ENCODE assay signal across 22 mouse cellular contexts in the genomic region with DNA sequence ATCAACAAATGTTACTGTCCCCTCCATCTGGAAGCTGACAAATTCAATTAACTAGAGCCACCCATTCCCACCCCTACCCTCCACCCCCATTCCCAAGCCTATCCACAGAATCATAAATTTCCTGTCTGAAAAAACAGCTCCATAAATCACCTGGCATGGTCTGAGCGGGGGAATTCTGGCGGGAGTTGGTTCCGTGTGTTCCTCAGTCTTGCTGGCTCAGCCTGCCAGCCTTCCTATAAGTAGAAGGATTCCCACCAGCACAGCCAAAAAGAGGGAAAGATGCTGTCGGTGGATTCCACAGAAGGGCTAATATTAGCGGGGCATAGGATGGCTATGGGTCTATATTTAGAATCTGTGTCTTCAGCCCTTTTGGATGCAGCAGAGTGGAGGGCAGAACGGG.
DNase-seq lines count a peak whose midpoint lies in the region; ATAC-seq and TF ChIP-seq lines count a peak whose summit lies in the region.
"Had no signal": no experiment of that assay in that cellular context is flagged by ENCODE, and none has a peak within 500 bp of the region (broad histone marks: within the 10 kb centered on the region; RNA-seq: fewer than 3 reads in every experiment).

No protein-coding gene starts in this region.

- no peak overlapping the region for H3K4me2 ChIP-seq in forebrain, embryonic 16.5 days (ENCODE audit: low read length)
- H3K4me2 ChIP-seq in forebrain, embryonic 12.5 days = no peak overlapping the region
- no peak overlapping the region for H3K4me2 ChIP-seq in heart, postnatal 0 days (ENCODE audit: low read depth, low read length)
- H3K4me2 ChIP-seq: heart, embryonic 12.5 days; hindbrain, embryonic 12.5 days had no signal

- 0 out of 2 replicates have a peak, but pooled peaks cover 8% of the 10 kb centered on the region for H3K4me1 ChIP-seq in forebrain, embryonic 16.5 days (replicated peaks; ENCODE audit: control insufficient read depth, insufficient read depth, low read length)
- no peaks in the 10 kb centered on the region for H3K4me1 ChIP-seq in forebrain, embryonic 12.5 days
- no peaks in the 10 kb centered on the region for H3K4me1 ChIP-seq in heart, postnatal 0 days (ENCODE audit: control insufficient read depth, insufficient read depth)
- H3K4me1 ChIP-seq in heart, adult 2 months (ENCODE audit: control insufficient read depth, insufficient read depth, low read length) = no peaks in the 10 kb centered on the region
- peaks cover 43% of the 10 kb centered on the region for H3K4me1 ChIP-seq in limb, embryonic 10.5 days
- H3K4me1 ChIP-seq: hindbrain, embryonic 12.5 days had no signal

- no peaks in the 10 kb centered on the region for H3K9me3 ChIP-seq in forebrain, embryonic 16.5 days (ENCODE audit: control insufficient read depth, low read length)
- H3K9me3 ChIP-seq in forebrain, embryonic 12.5 days = no peaks in the 10 kb centered on the region
- no peaks in the 10 kb centered on the region for H3K9me3 ChIP-seq in heart, postnatal 0 days (replicated peaks; ENCODE audit: control insufficient read depth, low read length)
- no peaks in the 10 kb centered on the region for H3K9me3 ChIP-seq in limb, embryonic 10.5 days (replicated peaks)
- H3K9me3 ChIP-seq: heart, embryonic 12.5 days; hindbrain, embryonic 12.5 days had no signal

- no peak for TF ChIP-seq CTCF in heart, postnatal 0 days (IDR thresholded peaks at IDR 0.05; ENCODE audit: low read depth)
- TF ChIP-seq CTCF in heart, adult 2 months (IDR thresholded peaks at IDR 0.05) = no peak

- peak; percentile 18 for DNase-seq in heart, postnatal 0 days (ENCODE audit: low spot score)
- no peak for DNase-seq in heart, adult 2 months
- DNase-seq in limb, embryonic 10.5 days (ENCODE audit: low spot score) = peak; percentile 40
- DNase-seq in adrenal gland, postnatal 4 days (ENCODE audit: low spot score in 2 of 2) = no peak
- DNase-seq: adrenal gland, postnatal 14 days; cerebellum, adult 11 months; cerebellum, adult 8-10 months; cerebellum, postnatal 14 days; gastrocnemius, postnatal 36 days; heart, adult 18-20 months; heart, postnatal 4 days; kidney, adult 11 months; kidney, adult 9 months had no signal

- no peaks in the 10 kb centered on the region for H3K36me3 ChIP-seq in forebrain, embryonic 16.5 days (ENCODE audit: control insufficient read depth, insufficient read depth)
- no peaks in the 10 kb centered on the region for H3K36me3 ChIP-seq in forebrain, embryonic 12.5 days (replicated peaks)
- H3K36me3 ChIP-seq in heart, postnatal 0 days (replicated peaks; ENCODE audit: control insufficient read depth, insufficient read depth, low read length) = no peaks in the 10 kb centered on the region
- no peaks in the 10 kb centered on the region for H3K36me3 ChIP-seq in heart, adult 2 months (ENCODE audit: control insufficient read depth, insufficient read depth, low read length)
- no peaks in the 10 kb centered on the region for H3K36me3 ChIP-seq in limb, embryonic 10.5 days
- H3K36me3 ChIP-seq: heart, embryonic 12.5 days; hindbrain, embryonic 12.5 days had no signal

- 74% methylated on average over 6 of the region's 6 CpGs for WGBS in forebrain, embryonic 16.5 days
- WGBS in forebrain, embryonic 12.5 days = 89% methylated on average over 6 of the region's 6 CpGs
- WGBS in heart, postnatal 0 days = 38% methylated on average over 6 of the region's 6 CpGs
- 68% methylated on average over 6 of the region's 6 CpGs for WGBS in heart, adult 2 months
- 70% methylated on average over 6 of the region's 6 CpGs for WGBS in limb, embryonic 10.5 days

- TF ChIP-seq POLR2A in heart, adult 2 months (IDR thresholded peaks at IDR 0.05; ENCODE audit: insufficient read depth, low read depth, low read length) = no peak

- no peaks in the 10 kb centered on the region for H3K27me3 ChIP-seq in forebrain, embryonic 16.5 days (replicated peaks; ENCODE audit: control insufficient read depth, insufficient read depth, low read length)
- H3K27me3 ChIP-seq in forebrain, embryonic 12.5 days = no peaks in the 10 kb centered on the region
- no peaks in the 10 kb centered on the region for H3K27me3 ChIP-seq in heart, postnatal 0 days (ENCODE audit: control insufficient read depth, insufficient read depth, low read length)
- H3K27me3 ChIP-seq in heart, adult 2 months (ENCODE audit: control insufficient read depth, insufficient read depth, low read length) = no peaks in the 10 kb centered on the region
- H3K27me3 ChIP-seq in limb, embryonic 10.5 days (ENCODE audit: low read depth, poor library complexity, severe bottlenecking) = no peaks in the 10 kb centered on the region
- H3K27me3 ChIP-seq: CH12.LX; heart, embryonic 12.5 days; hindbrain, embryonic 12.5 days; Patski had no signal

- H3K4me3 ChIP-seq in forebrain, embryonic 16.5 days (replicated peaks; ENCODE audit: low read length) = no peak overlapping the region
- H3K4me3 ChIP-seq in forebrain, embryonic 12.5 days (replicated peaks) = no peak overlapping the region
- H3K4me3 ChIP-seq in heart, postnatal 0 days (ENCODE audit: low read depth, low read length) = no peak overlapping the region
- no peak overlapping the region for H3K4me3 ChIP-seq in heart, adult 2 months
- no peak overlapping the region for H3K4me3 ChIP-seq in limb, embryonic 10.5 days
- H3K4me3 ChIP-seq: heart, embryonic 12.5 days; hindbrain, embryonic 12.5 days had no signal

- intact Hi-C loops in heart, adult 2 months (cut with DNase I) = no loop called here

- TF ChIP-seq EP300 in heart, postnatal 0 days (IDR thresholded peaks at IDR 0.05; ENCODE audit: low read depth) = no peak
- no peak for TF ChIP-seq EP300 in heart, adult 2 months (IDR thresholded peaks at IDR 0.05; ENCODE audit: insufficient read depth, low read depth, low read length)

- H3K9ac ChIP-seq in forebrain, embryonic 16.5 days (replicated peaks; ENCODE audit: low read depth, low read length) = no peak overlapping the region
- H3K9ac ChIP-seq in forebrain, embryonic 12.5 days = no peak overlapping the region
- no peak overlapping the region for H3K9ac ChIP-seq in heart, postnatal 0 days (replicated peaks; ENCODE audit: low read depth, low read length)
- no peak overlapping the region for H3K9ac ChIP-seq in heart, adult 2 months (ENCODE audit: low read depth, low read length)
- H3K9ac ChIP-seq: heart, embryonic 12.5 days; hindbrain, embryonic 12.5 days had no signal

- H3K27ac ChIP-seq in forebrain, embryonic 16.5 days (ENCODE audit: low read length) = no peak overlapping the region
- H3K27ac ChIP-seq in forebrain, embryonic 12.5 days = no peak overlapping the region
- no peak overlapping the region for H3K27ac ChIP-seq in heart, postnatal 0 days (ENCODE audit: low read depth)
- no peak overlapping the region for H3K27ac ChIP-seq in heart, adult 2 months
- peak overlapping the region; percentile 42 for H3K27ac ChIP-seq in limb, embryonic 10.5 days
- H3K27ac ChIP-seq: hindbrain, embryonic 12.5 days had no signal

- 0 out of 2 replicates have a peak, but pooled peaks have one; percentile 27 for ATAC-seq in forebrain, embryonic 16.5 days
- ATAC-seq in forebrain, embryonic 12.5 days (ENCODE audit: low FRiP score) = no peak
- ATAC-seq in heart, postnatal 0 days (ENCODE audit: insufficient read depth, low read depth) = no peak
- ATAC-seq: activated CD4-positive, CD25-positive, alpha-beta regulatory T cell, adult 4 months; hindbrain, embryonic 16.5 days; inflammation-experienced regulatory T-cells, adult 6 months; Patski had no signal

- no peaks in the 10 kb centered on the region for H3K79me2 ChIP-seq in heart, adult 2 months (replicated peaks; ENCODE audit: control insufficient read depth, insufficient read depth, low read length)

Comparison
In these comparisons a context has a peak if more than half of its experiments do, and no peak if none do; other contexts are left out.
1. DNase-seq: peak in heart, postnatal 0 days (single experiment) and limb, embryonic 10.5 days (single experiment); none in heart, adult 2 months (0 of 2) and adrenal gland, postnatal 4 days (0 of 2).